Mouse (Mus musculus) hematopoietic stem cell, adult 5-6 weeks (primary cell): Measurements from ENCODE around the gene Cebpg. TPM values are rescaled to one million over a fixed set of nuclear protein-coding genes. Genes with fewer than 3 reads are reported as not detected.

Experiments
- total RNA-seq: library from RNA; stranded (forward); fragments of 172-1452, 232-1000 nt; gene quantifications from 2 replicates; pipeline ENCODE4 v1.2.3, GENCODE M21; 2017

Gene Cebpg
- total RNA-seq, 1 experiment from 2014 or later = 43.3 TPM

Other genes with a start within 250 kb of the Cebpg start
- gene Chst8, start 243.9 kb downstream of the Cebpg start, total RNA-seq = not detected in 2 replicates
- 23.5 and 28.3 TPM in 2 replicates for gene Pepd, start 144.2 kb downstream of the Cebpg start, total RNA-seq
- 8.7 and 10.9 TPM in 2 replicates for gene Cebpa, start 62.7 kb upstream of the Cebpg start, total RNA-seq
- gene Slc7a10, start 129.8 kb upstream of the Cebpg start, total RNA-seq = not detected in 2 replicates
- not detected in 2 replicates for gene Lrp3, start 158.9 kb upstream of the Cebpg start, total RNA-seq